ENCODE assay signal across 9 mouse cellular contexts in the genomic region with DNA sequence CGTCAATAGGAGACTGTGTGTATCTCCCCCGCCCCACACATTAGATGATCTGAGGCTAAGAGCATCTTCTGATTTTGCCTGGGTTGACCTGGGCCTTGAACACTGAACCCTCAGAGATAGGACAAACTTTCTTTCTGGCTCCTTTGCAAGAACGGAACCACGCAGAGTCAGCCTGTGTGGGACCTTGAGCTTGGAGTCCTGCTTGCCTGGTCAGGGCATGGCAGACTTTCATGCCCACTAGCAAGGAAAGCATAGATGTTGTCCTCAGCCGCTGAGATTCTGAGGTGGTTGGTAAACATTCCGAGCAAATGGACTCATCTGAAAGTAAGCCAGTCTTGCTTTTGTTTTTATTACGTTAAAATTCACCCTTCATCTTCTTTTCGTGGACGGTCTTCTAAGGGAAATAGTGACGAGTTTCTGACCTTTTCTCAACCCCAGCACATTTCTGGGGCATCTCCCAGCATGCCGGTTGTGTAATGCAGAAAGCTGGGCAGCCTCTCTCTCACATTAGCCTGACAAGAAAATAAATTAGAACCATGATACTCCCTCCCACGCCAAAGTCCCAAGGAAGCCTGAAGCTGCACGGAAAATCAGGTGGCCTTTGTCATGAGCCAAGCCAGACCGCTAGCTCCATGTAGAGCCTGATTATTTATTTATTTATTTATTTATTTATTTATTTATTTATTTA.
A peak's percentile ranks its signal among the peaks of the same experiment; 100 is the strongest.
DNase-seq lines count a peak whose midpoint lies in the region; ATAC-seq and TF ChIP-seq lines count a peak whose summit lies in the region.
"Had no signal": no experiment of that assay in that cellular context is flagged by ENCODE, and none has a peak within 500 bp of the region (broad histone marks: within the 10 kb centered on the region; RNA-seq: fewer than 3 reads in every experiment).

No protein-coding gene starts in this region.

- WGBS in hindbrain, embryonic 11.5 days = 83% methylated on average over 14 of the region's 14 CpGs
- WGBS in hindbrain, embryonic 10.5 days = 81% methylated on average over 14 of the region's 14 CpGs
- 49% methylated on average over 14 of the region's 14 CpGs for WGBS in kidney, embryonic 16.5 days
- WGBS in neural tube, embryonic 11.5 days = 79% methylated on average over 14 of the region's 14 CpGs
- WGBS in thymus, adult 2 months = 91% methylated on average over 14 of the region's 14 CpGs
- WGBS in intestine, postnatal 0 days = 78% methylated on average over 14 of the region's 14 CpGs

- no peak overlapping the region for H3K4me2 ChIP-seq in hindbrain, embryonic 11.5 days (replicated peaks; ENCODE audit: low read depth, low read length)
- H3K4me2 ChIP-seq in kidney, embryonic 16.5 days (replicated peaks; ENCODE audit: low read depth, low read length) = no peak overlapping the region
- no peak overlapping the region for H3K4me2 ChIP-seq in neural tube, embryonic 11.5 days (ENCODE audit: low read depth)
- H3K4me2 ChIP-seq in intestine, postnatal 0 days (replicated peaks; ENCODE audit: low read depth) = no peak overlapping the region

- H3K36me3 ChIP-seq in hindbrain, embryonic 11.5 days (ENCODE audit: control insufficient read depth, insufficient read depth, low read length) = no peaks in the 10 kb centered on the region
- H3K36me3 ChIP-seq in hindbrain, embryonic 10.5 days = no peaks in the 10 kb centered on the region
- no peaks in the 10 kb centered on the region; a peak in 1 of 4 replicates for H3K36me3 ChIP-seq in MEL (ENCODE audit: control insufficient read depth in 1 of 2, insufficient read depth in 2 of 2, low read length in 2 of 2)
- H3K36me3 ChIP-seq in kidney, embryonic 16.5 days (ENCODE audit: insufficient read depth, low read length) = no peaks in the 10 kb centered on the region
- H3K36me3 ChIP-seq in neural tube, embryonic 11.5 days (ENCODE audit: control insufficient read depth, insufficient read depth, low read length) = no peaks in the 10 kb centered on the region
- no peaks in the 10 kb centered on the region for H3K36me3 ChIP-seq in thymus, adult 2 months (ENCODE audit: control insufficient read depth, insufficient read depth, low read length)
- H3K36me3 ChIP-seq in intestine, postnatal 0 days (ENCODE audit: control insufficient read depth, insufficient read depth) = no peaks in the 10 kb centered on the region
- H3K36me3 ChIP-seq: limb, embryonic 12.5 days had no signal

- H3K9me3 ChIP-seq in hindbrain, embryonic 11.5 days (ENCODE audit: control insufficient read depth, low read length) = no peaks in the 10 kb centered on the region
- no peaks in the 10 kb centered on the region for H3K9me3 ChIP-seq in hindbrain, embryonic 10.5 days
- no peaks in the 10 kb centered on the region for H3K9me3 ChIP-seq in MEL (replicated peaks; ENCODE audit: insufficient read depth, low read length)
- H3K9me3 ChIP-seq in kidney, embryonic 16.5 days (ENCODE audit: low read length) = 0 out of 2 replicates have a peak, but pooled peaks cover under 1% of the 10 kb centered on the region
- no peaks in the 10 kb centered on the region for H3K9me3 ChIP-seq in neural tube, embryonic 11.5 days (ENCODE audit: control insufficient read depth, low read length)
- no peaks in the 10 kb centered on the region for H3K9me3 ChIP-seq in intestine, postnatal 0 days (ENCODE audit: control insufficient read depth)
- H3K9me3 ChIP-seq: limb, embryonic 12.5 days had no signal

- no peaks in the 10 kb centered on the region for H3K27me3 ChIP-seq in hindbrain, embryonic 11.5 days (ENCODE audit: control insufficient read depth, insufficient read depth, low read length)
- H3K27me3 ChIP-seq in hindbrain, embryonic 10.5 days (ENCODE audit: insufficient read depth, poor library complexity, severe bottlenecking) = no peaks in the 10 kb centered on the region
- H3K27me3 ChIP-seq in MEL (ENCODE audit: control insufficient read depth in 1 of 2, insufficient read depth in 2 of 2, low read length in 2 of 2) = 0 out of 4 replicates have a peak, but pooled peaks cover 0 to 2% of the 10 kb centered on the region in 2 experiments
- H3K27me3 ChIP-seq in kidney, embryonic 16.5 days (ENCODE audit: insufficient read depth, low read length) = no peaks in the 10 kb centered on the region
- H3K27me3 ChIP-seq in neural tube, embryonic 11.5 days (ENCODE audit: control insufficient read depth, insufficient read depth, low read length) = no peaks in the 10 kb centered on the region
- H3K27me3 ChIP-seq in thymus, adult 2 months (ENCODE audit: control insufficient read depth, insufficient read depth, low read length) = no peaks in the 10 kb centered on the region
- no peaks in the 10 kb centered on the region for H3K27me3 ChIP-seq in intestine, postnatal 0 days (replicated peaks; ENCODE audit: control insufficient read depth, insufficient read depth, low read length)
- H3K27me3 ChIP-seq: limb, embryonic 12.5 days had no signal

- peak; percentile 69 for ATAC-seq in hindbrain, embryonic 11.5 days (ENCODE audit: low FRiP score)
- ATAC-seq in kidney, embryonic 16.5 days (ENCODE audit: low FRiP score, low TSS enrichment) = peak; percentile 36
- peak; percentile 50; the same call in 1 of the 2 replicates for ATAC-seq in neural tube, embryonic 11.5 days (ENCODE audit: insufficient read depth, low FRiP score, low TSS enrichment)
- no peak for ATAC-seq in intestine, postnatal 0 days

- no peak overlapping the region for H3K4me3 ChIP-seq in hindbrain, embryonic 11.5 days (ENCODE audit: low read depth, low read length)
- no peak overlapping the region for H3K4me3 ChIP-seq in hindbrain, embryonic 10.5 days
- peak overlapping the region; percentile 22 to 24; a peak in 2 of 4 replicates for H3K4me3 ChIP-seq in MEL (ENCODE audit: control insufficient read depth in 1 of 2, insufficient read depth in 1 of 2, low read depth in 2 of 2, low read length in 2 of 2)
- H3K4me3 ChIP-seq in kidney, embryonic 16.5 days (ENCODE audit: low read length) = no peak overlapping the region
- H3K4me3 ChIP-seq in neural tube, embryonic 11.5 days (ENCODE audit: low read depth, low read length) = no peak overlapping the region
- no peak overlapping the region for H3K4me3 ChIP-seq in thymus, adult 2 months (ENCODE audit: control insufficient read depth, insufficient read depth, low read length)
- H3K4me3 ChIP-seq in intestine, postnatal 0 days (ENCODE audit: low read depth, low read length) = no peak overlapping the region

- no peaks in the 10 kb centered on the region for H3K79me2 ChIP-seq in MEL (ENCODE audit: control insufficient read depth, insufficient read depth, low read length, poor library complexity)

- DNase-seq in hindbrain, embryonic 11.5 days (ENCODE audit: low spot score) = no peak
- no peak for DNase-seq in hindbrain, embryonic 10.5 days (ENCODE audit: low spot score)
- DNase-seq in MEL (ENCODE audit: low read depth, low spot score) = no peak
- peak; percentile 49 for DNase-seq in cerebellum, adult 8-10 months
- DNase-seq in neural tube, embryonic 11.5 days (ENCODE audit: low spot score) = no peak
- no peak for DNase-seq in thymus, adult 2 months

- TF ChIP-seq CTCF in MEL (IDR thresholded peaks at IDR 0.05 in 2 of 3, conservative IDR thresholded peaks at IDR 0.05 in 1 of 3; ENCODE audit: control insufficient read depth in 1 of 3, insufficient read depth in 1 of 3, low read depth in 2 of 3, low read length in 3 of 3, poor library complexity in 1 of 3, severe bottlenecking in 1 of 3) = no peak
- TF ChIP-seq CTCF in thymus, adult 2 months (IDR thresholded peaks at IDR 0.05; ENCODE audit: borderline replicate concordance, control insufficient read depth, extremely low read depth, insufficient read depth, low read length, poor library complexity) = no peak
- no peak for TF ChIP-seq CTCF in intestine, postnatal 0 days (IDR thresholded peaks at IDR 0.05; ENCODE audit: low read depth)

- no peaks in the 10 kb centered on the region for H3K4me1 ChIP-seq in hindbrain, embryonic 11.5 days (replicated peaks; ENCODE audit: control insufficient read depth, insufficient read depth, low read length)
- no peaks in the 10 kb centered on the region for H3K4me1 ChIP-seq in hindbrain, embryonic 10.5 days (replicated peaks)
- H3K4me1 ChIP-seq in MEL (ENCODE audit: control insufficient read depth in 1 of 2, insufficient read depth in 2 of 2, low read length in 2 of 2) = peaks cover 0 to 7% of the 10 kb centered on the region in 2 experiments; a peak in 2 of 4 replicates
- peaks cover 13% of the 10 kb centered on the region; the same call in 1 of the 2 replicates for H3K4me1 ChIP-seq in kidney, embryonic 16.5 days (ENCODE audit: insufficient read depth, low read length)
- no peaks in the 10 kb centered on the region for H3K4me1 ChIP-seq in neural tube, embryonic 11.5 days (ENCODE audit: control insufficient read depth, insufficient read depth, low read length)
- H3K4me1 ChIP-seq in thymus, adult 2 months (replicated peaks; ENCODE audit: control insufficient read depth, insufficient read depth, low read length) = 0 out of 2 replicates have a peak, but pooled peaks cover 2% of the 10 kb centered on the region
- H3K4me1 ChIP-seq in intestine, postnatal 0 days (replicated peaks; ENCODE audit: control insufficient read depth, insufficient read depth, low read length) = peaks cover 6% of the 10 kb centered on the region; the same call in 1 of the 2 replicates
- H3K4me1 ChIP-seq: limb, embryonic 12.5 days had no signal

- no peak for TF ChIP-seq EP300 in MEL (IDR thresholded peaks at IDR 0.05; ENCODE audit: low read depth in 1 of 2, low read length in 2 of 2)

- no peak for TF ChIP-seq POLR2A in MEL (IDR thresholded peaks at IDR 0.05; ENCODE audit: control insufficient read depth in 1 of 2, insufficient read depth in 1 of 2, low read depth in 1 of 2, low read length in 2 of 2, poor library complexity in 1 of 2)
- TF ChIP-seq POLR2A in thymus, adult 2 months (IDR thresholded peaks at IDR 0.05; ENCODE audit: control insufficient read depth, extremely low read depth, insufficient read depth, low read length, poor library complexity) = no peak

- H3K27ac ChIP-seq in hindbrain, embryonic 11.5 days (ENCODE audit: low read depth, low read length) = no peak overlapping the region
- H3K27ac ChIP-seq in hindbrain, embryonic 10.5 days = no peak overlapping the region
- no peak overlapping the region for H3K27ac ChIP-seq in MEL (ENCODE audit: control insufficient read depth, low read depth, low read length)
- no peak overlapping the region for H3K27ac ChIP-seq in kidney, embryonic 16.5 days (ENCODE audit: low read length)
- no peak overlapping the region for H3K27ac ChIP-seq in neural tube, embryonic 11.5 days (ENCODE audit: low read depth, low read length)
- H3K27ac ChIP-seq in thymus, adult 2 months (ENCODE audit: control insufficient read depth, insufficient read depth, low read length) = no peak overlapping the region
- no peak overlapping the region for H3K27ac ChIP-seq in intestine, postnatal 0 days (ENCODE audit: low read depth, low read length)
- H3K27ac ChIP-seq: limb, embryonic 12.5 days had no signal

- no peak overlapping the region for H3K9ac ChIP-seq in hindbrain, embryonic 11.5 days (ENCODE audit: low read depth, low read length)
- peak overlapping the region; percentile 54 for H3K9ac ChIP-seq in MEL (ENCODE audit: control insufficient read depth, low read depth, low read length, poor library complexity, severe bottlenecking)
- H3K9ac ChIP-seq in kidney, embryonic 16.5 days (replicated peaks; ENCODE audit: low read length) = no peak overlapping the region; the same call in 1 of the 2 replicates
- H3K9ac ChIP-seq in neural tube, embryonic 11.5 days (ENCODE audit: low read length) = no peak overlapping the region
- no peak overlapping the region for H3K9ac ChIP-seq in intestine, postnatal 0 days (ENCODE audit: low read depth, low read length)
- H3K9ac ChIP-seq: limb, embryonic 12.5 days had no signal

- TF ChIP-seq RAD21 in MEL (IDR thresholded peaks at IDR 0.05; ENCODE audit: low read depth, low read length) = no peak

Comparison
In these comparisons a context has a peak if more than half of its experiments do, and no peak if none do; other contexts are left out.
1. H3K4me3 ChIP-seq: peak in MEL (2 of 2); none in hindbrain, embryonic 11.5 days (single experiment), hindbrain, embryonic 10.5 days (single experiment), kidney, embryonic 16.5 days (single experiment), neural tube, embryonic 11.5 days (single experiment), thymus, adult 2 months (single experiment) and intestine, postnatal 0 days (single experiment).